Mouse (Mus musculus) hindbrain, embryonic 13.5 days (tissue): ENCODE measurements around the gene Ndufaf3. TPM values are rescaled to one million over a fixed set of nuclear protein-coding genes. Genes with fewer than 3 reads are reported as not detected.

Experiments
- ATAC-seq: fragments of 200-750 bp; cut with Nextera tagmentation; 2 replicates; pipeline ENCODE4 v1.8.0; 2017; ENCODE audit warnings: moderate TSS enrichment; ENCODE audit not compliant: low FRiP score
- H3K27ac ChIP-seq: fragments of 300-500 bp; sonication (generic); 2 replicates; pipeline ENCODE4 v1.5.1; 2015; ENCODE audit warnings: inconsistent platforms, mild to moderate bottlenecking, moderate library complexity
- H3K27me3 ChIP-seq: fragments of 300-500 bp; sonication (generic); 2 replicates; pipeline ENCODE4 v1.6.1; 2015; ENCODE audit warnings: mild to moderate bottlenecking, inconsistent platforms
- H3K36me3 ChIP-seq: fragments of 300-500 bp; sonication (generic); 2 replicates; pipeline ENCODE4 v1.6.1; 2015; ENCODE audit warnings: mild to moderate bottlenecking, inconsistent platforms
- H3K4me1 ChIP-seq: fragments of 300-500 bp; sonication (generic); replicated peaks from 2 replicates; pipeline ENCODE4 v1.6.1; 2015; ENCODE audit warnings: inconsistent platforms
- H3K4me2 ChIP-seq: fragments of 300-500 bp; sonication (generic); 2 replicates; pipeline ENCODE4 v1.6.1; 2015; ENCODE audit warnings: inconsistent platforms, mild to moderate bottlenecking, moderate library complexity
- H3K4me3 ChIP-seq: fragments of 300-500 bp; sonication (generic); 2 replicates; pipeline ENCODE4 v1.5.1; 2015; ENCODE audit warnings: mild to moderate bottlenecking, inconsistent platforms
- H3K9ac ChIP-seq: fragments of 300-500 bp; sonication (generic); 2 replicates; pipeline ENCODE4 v1.6.1; 2015; ENCODE audit warnings: mild to moderate bottlenecking, inconsistent platforms
- H3K9me3 ChIP-seq: fragments of 300-500 bp; sonication (generic); 2 replicates; pipeline ENCODE4 v1.6.1; 2016; ENCODE audit warnings: inconsistent platforms
- WGBS: fragments of 180-500 bp; shearing (Covaris S2); methylation state at CpG from one replicate; pipeline ENCODE4 v1.1.7; 2015; 5-methylcytosine and 5-hydroxymethylcytosine counted together
- polyA plus RNA-seq: library from polyadenylated mRNA; unstranded; fragments of >200 nt; fragmentation: Nextera tagmentation; extraction: Ambion mirVana; gene quantifications from 2 replicates; pipeline ENCODE4 v1.2.1, GENCODE M21; 2015

The Ndufaf3 gene
- polyA plus RNA-seq, 1 experiment from 2014 or later = 74.0 TPM

GRCm38 (mm10) chr9:108587571-108588180 is 20.4 kb upstream of the Ndufaf3 start:
- peak overlapping the region; percentile 21 for H3K4me3 ChIP-seq
- 3% methylated on average over 14 of the region's 14 CpGs for WGBS
- peaks cover 3% of the 10 kb centered on the region; the same call in 1 of the 2 replicates for H3K36me3 ChIP-seq
- peaks cover 43% of the 10 kb centered on the region for H3K4me1 ChIP-seq
- H3K27me3 ChIP-seq = peaks cover 6% of the 10 kb centered on the region; the same call in 1 of the 2 replicates
- H3K9ac ChIP-seq = peak overlapping the region; percentile 61
- peak overlapping the region; percentile 99 for H3K27ac ChIP-seq
- ATAC-seq = peak; percentile 98
- H3K4me2 ChIP-seq = peak overlapping the region; percentile 53
- H3K9me3 ChIP-seq = no peaks in the 10 kb centered on the region

GRCm38 (mm10) chr9:108579344-108579690 is 12.1 kb upstream of the Ndufaf3 start:
- H3K4me1 ChIP-seq = peaks cover 50% of the 10 kb centered on the region
- ATAC-seq = peak; percentile 4; the same call in 1 of the 2 replicates
- H3K9ac ChIP-seq = peak overlapping the region; percentile 92
- H3K27ac ChIP-seq = peak overlapping the region; percentile 98
- WGBS = 78% methylated on average over 5 of the region's 5 CpGs
- no peaks in the 10 kb centered on the region for H3K9me3 ChIP-seq
- H3K36me3 ChIP-seq = peaks cover 42% of the 10 kb centered on the region
- peak overlapping the region; percentile 94 for H3K4me2 ChIP-seq
- H3K4me3 ChIP-seq = peak overlapping the region; percentile 75
- H3K27me3 ChIP-seq = peaks cover 35% of the 10 kb centered on the region

- Histone ChIP-seq H3K27me3 (peaks cover 35% of the 10 kb centered on the region), H3K9ac (peak within 1 kb of the TSS; percentile 92), H3K4me2 (peak within 1 kb of the TSS; percentile 94), H3K4me3 (peak within 1 kb of the TSS; percentile 75), H3K27ac (peak within 1 kb of the TSS; percentile 98), H3K36me3 (peaks cover 48% of the 10 kb centered on the region), H3K9me3 (no peaks in the 10 kb centered on the region), H3K4me1 (peaks cover 55% of the 10 kb centered on the region)
- WGBS = 4% methylated on average over 51 of the region's 51 CpGs
- ATAC-seq = peak; percentile 97
Observed at GRCm38 (mm10) chr9:108578545-108579343, 11.5 kb upstream of the Ndufaf3 start, which contains the start of gene Wdr6. Gene Wdr6 (minus strand): TSS chr9:108578739.

GRCm38 (mm10) chr9:108577934-108578544 is 10.8 kb upstream of the Ndufaf3 start:
- H3K27ac ChIP-seq = peak overlapping the region; percentile 98
- peak overlapping the region; percentile 94 for H3K4me2 ChIP-seq
- WGBS = under 1% methylated on average over 24 of the region's 24 CpGs
- H3K4me1 ChIP-seq = peaks cover 62% of the 10 kb centered on the region
- H3K36me3 ChIP-seq = peaks cover 55% of the 10 kb centered on the region
- H3K9ac ChIP-seq = peak overlapping the region; percentile 92
- no peak; the same call in 1 of the 2 replicates for ATAC-seq
- peaks cover 30% of the 10 kb centered on the region for H3K27me3 ChIP-seq
- H3K9me3 ChIP-seq = no peaks in the 10 kb centered on the region
- peak overlapping the region; percentile 75 for H3K4me3 ChIP-seq

GRCm38 (mm10) chr9:108577025-108577424 is 9.8 kb upstream of the Ndufaf3 start:
- Histone ChIP-seq H3K4me1 (peaks cover 65% of the 10 kb centered on the region), H3K9ac (peak overlapping the region; percentile 92), H3K27me3 (peaks cover 23% of the 10 kb centered on the region), H3K4me3 (peak overlapping the region; percentile 75), H3K27ac (peak overlapping the region; percentile 98; the same call in 1 of the 2 replicates), H3K36me3 (peaks cover 56% of the 10 kb centered on the region), H3K4me2 (peak overlapping the region; percentile 94), H3K9me3 (no peaks in the 10 kb centered on the region)
- WGBS = 51% methylated on average over 6 of the region's 6 CpGs
- no peak for ATAC-seq

- WGBS = 86% methylated on average over 37 of the region's 37 CpGs
- Histone ChIP-seq H3K9ac (peak overlapping the region; percentile 92), H3K4me2 (peak overlapping the region; percentile 94), H3K27me3 (peaks cover 9% of the 10 kb centered on the region; the same call in 1 of the 2 replicates), H3K4me1 (peaks cover 71% of the 10 kb centered on the region), H3K9me3 (no peaks in the 10 kb centered on the region), H3K27ac (peak overlapping the region; percentile 53; the same call in 1 of the 2 replicates), H3K4me3 (peak overlapping the region; percentile 75), H3K36me3 (peaks cover 60% of the 10 kb centered on the region)
- no peak for ATAC-seq
Observed at GRCm38 (mm10) chr9:108575321-108576297, 8.4 kb upstream of the Ndufaf3 start.

- peak overlapping the region; percentile 59 for H3K9ac ChIP-seq
- H3K27ac ChIP-seq = peak overlapping the region; percentile 53; the same call in 1 of the 2 replicates
- 82% methylated on average over 12 of the region's 12 CpGs for WGBS
- no peaks in the 10 kb centered on the region for H3K9me3 ChIP-seq
- peak overlapping the region; percentile 94 for H3K4me2 ChIP-seq
- peaks cover 60% of the 10 kb centered on the region for H3K36me3 ChIP-seq
- H3K4me1 ChIP-seq = peaks cover 76% of the 10 kb centered on the region
- no peak for ATAC-seq
- peak overlapping the region; percentile 12 for H3K4me3 ChIP-seq
- peaks cover 3% of the 10 kb centered on the region; the same call in 1 of the 2 replicates for H3K27me3 ChIP-seq
Observed at GRCm38 (mm10) chr9:108574921-108575320, 7.7 kb upstream of the Ndufaf3 start.

GRCm38 (mm10) chr9:108573774-108574690 is 6.8 kb upstream of the Ndufaf3 start:
- WGBS = 57% methylated on average over 26 of the region's 26 CpGs
- H3K4me1 ChIP-seq = peaks cover 74% of the 10 kb centered on the region
- H3K9ac ChIP-seq = peak overlapping the region; percentile 59
- peaks cover 60% of the 10 kb centered on the region for H3K36me3 ChIP-seq
- no peak for ATAC-seq
- no peaks in the 10 kb centered on the region for H3K9me3 ChIP-seq
- H3K27me3 ChIP-seq = no peaks in the 10 kb centered on the region
- H3K27ac ChIP-seq = peak overlapping the region; percentile 48; the same call in 1 of the 2 replicates
- H3K4me3 ChIP-seq = no peak overlapping the region
- H3K4me2 ChIP-seq = peak overlapping the region; percentile 94; the same call in 1 of the 2 replicates

GRCm38 (mm10) chr9:108572321-108572720 is 5.1 kb upstream of the Ndufaf3 start:
- H3K4me1 ChIP-seq = peaks cover 81% of the 10 kb centered on the region
- no peaks in the 10 kb centered on the region for H3K9me3 ChIP-seq
- H3K27me3 ChIP-seq = no peaks in the 10 kb centered on the region
- WGBS = 86% methylated on average over 10 of the region's 10 CpGs
- peaks cover 60% of the 10 kb centered on the region for H3K36me3 ChIP-seq
- H3K4me3 ChIP-seq = no peak overlapping the region
- ATAC-seq = no peak
- no peak overlapping the region for H3K9ac ChIP-seq
- no peak overlapping the region for H3K4me2 ChIP-seq
- H3K27ac ChIP-seq = no peak overlapping the region

GRCm38 (mm10) chr9:108571401-108571973 is 4.3 kb upstream of the Ndufaf3 start:
- H3K4me2 ChIP-seq = no peak overlapping the region
- H3K27me3 ChIP-seq = no peaks in the 10 kb centered on the region
- no peaks in the 10 kb centered on the region for H3K9me3 ChIP-seq
- H3K27ac ChIP-seq = no peak overlapping the region
- H3K4me3 ChIP-seq = no peak overlapping the region
- peaks cover 72% of the 10 kb centered on the region for H3K4me1 ChIP-seq
- H3K9ac ChIP-seq = no peak overlapping the region
- 96% methylated on average over 16 of the region's 16 CpGs for WGBS
- peaks cover 59% of the 10 kb centered on the region for H3K36me3 ChIP-seq
- ATAC-seq = no peak
